Mouse (Mus musculus) ovary, postnatal 14 days (tissue): ENCODE measurements at regions not wholly inside any gene's neighbourhood (a gene's known extent, or its start where the extent isn't known, plus 50 kb on each side); places are given as distances from the start of the nearest gene placed in this dataset.
"Not testable (repeated sequence)": the region's sequence is repeated elsewhere in the genome, so short reads cannot be mapped to it uniquely, and the experiment has no call there.

Experiments used
- DNase-seq: peaks from one replicate; pipeline ENCODE4 v3.0.0; 2022; ENCODE audit warnings: low spot score

DNA sequence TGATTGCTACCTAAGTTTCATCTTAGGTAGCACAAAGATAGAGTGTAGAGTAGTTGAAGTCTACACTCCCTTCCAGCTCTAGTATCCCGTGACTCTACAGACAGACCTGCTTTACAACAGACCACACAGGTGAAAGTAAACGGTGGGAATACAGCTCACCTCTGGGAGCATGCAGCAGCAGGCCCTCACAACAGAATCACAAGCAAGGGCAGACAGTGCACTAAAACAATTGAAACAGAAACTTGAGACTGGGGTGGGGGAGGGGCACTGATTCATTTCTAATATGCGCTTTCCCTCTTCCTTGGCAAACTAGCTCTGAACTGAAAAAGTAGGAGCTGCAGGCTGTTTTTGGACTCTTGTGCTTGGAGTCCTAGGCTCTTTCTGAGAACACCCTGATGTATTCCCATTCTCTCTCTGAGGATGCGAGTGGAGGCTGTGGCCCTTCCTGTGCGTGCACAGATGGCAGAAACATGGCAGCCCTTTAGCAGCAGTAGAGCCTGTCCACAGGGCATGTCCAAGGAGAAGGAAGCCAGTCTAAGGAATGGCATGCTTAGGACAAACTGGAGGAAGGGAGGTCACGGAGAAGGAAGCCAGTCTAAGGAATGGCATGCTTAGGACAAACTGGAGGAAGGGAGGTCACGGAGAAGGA, 152.5 kb upstream of the Unc93a2 start:
- no peak for DNase-seq

- no peak for DNase-seq
Measured at GRCm38 (mm10) chr17:7537210-7537609, 151.9 kb upstream of the Unc93a2 start.

- DNase-seq = no peak
Measured at GRCm38 (mm10) chr17:7534386-7535059, 149.3 kb upstream of the Unc93a2 start.

DNA sequence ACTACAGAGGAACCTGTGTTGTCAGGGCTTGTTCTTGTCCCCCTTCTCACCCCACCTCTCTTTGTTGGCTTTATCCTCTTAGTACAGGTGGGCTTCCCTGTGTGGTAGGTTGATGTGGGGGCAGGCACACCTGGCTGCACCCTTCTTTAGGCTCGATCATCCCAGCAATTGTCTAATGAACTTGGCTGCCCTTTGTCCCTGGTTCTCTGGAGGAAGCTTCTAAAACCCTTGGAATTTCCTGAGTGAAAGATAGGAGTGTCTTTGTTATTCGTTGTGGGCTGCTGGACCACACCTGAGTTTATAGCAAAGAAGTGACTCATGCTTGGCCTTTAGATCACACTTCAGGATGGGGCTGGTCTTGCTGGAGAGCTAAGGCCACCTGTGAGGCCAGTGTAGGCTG, 148.3 kb upstream of the Unc93a2 start:
- no peak for DNase-seq

GRCm38 (mm10) chr17:7532618-7533017, 147.4 kb upstream of the Unc93a2 start:
- no peak for DNase-seq

DNA sequence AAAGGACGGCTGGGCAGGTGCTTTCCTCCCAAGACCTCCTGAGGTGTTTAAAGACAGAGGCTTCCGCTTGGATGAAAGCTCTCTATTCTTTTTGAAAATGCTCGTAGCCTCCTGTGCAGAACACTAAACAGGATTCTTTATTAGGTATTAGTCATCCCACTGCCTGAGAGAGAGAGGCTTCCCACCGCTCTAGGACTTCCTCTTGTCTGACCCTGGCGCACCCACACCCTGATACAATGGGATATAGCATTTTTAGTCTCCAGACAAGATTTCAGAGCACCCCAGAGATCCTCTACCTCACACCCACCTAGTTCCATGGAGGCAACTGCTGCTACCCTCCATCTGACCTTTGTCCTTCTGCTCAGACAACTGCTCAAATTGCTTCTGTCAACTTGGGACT, 144.0 kb upstream of the Unc93a2 start:
- DNase-seq = no peak

DNA sequence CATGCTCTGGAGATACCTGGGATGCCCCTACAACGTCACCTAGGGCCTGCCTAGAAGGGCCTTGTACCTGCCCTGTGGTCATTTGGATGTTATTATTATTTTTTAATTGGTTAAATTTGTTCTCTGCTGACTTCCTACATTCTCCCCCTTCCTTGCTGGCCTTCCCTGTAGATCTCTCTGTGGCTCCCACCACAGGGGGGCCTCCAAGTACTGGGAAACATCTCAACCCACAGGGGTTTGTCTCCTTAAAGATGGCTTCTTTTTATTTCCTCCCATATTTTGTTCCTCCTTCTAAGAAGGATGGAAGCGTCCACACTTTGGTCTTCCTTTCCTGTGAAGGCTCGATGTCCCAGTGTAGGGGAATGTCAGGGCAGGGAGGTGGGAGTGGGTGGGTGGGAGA, 142.4 kb upstream of the Unc93a2 start:
- no peak for DNase-seq

- DNase-seq = not testable (repeated sequence)
Measured at GRCm38 (mm10) chr17:7524497-7524896, 139.2 kb upstream of the Unc93a2 start.

- no peak for DNase-seq
Measured at GRCm38 (mm10) chr17:7521127-7521526, 135.9 kb upstream of the Unc93a2 start.
